Mouse (Mus musculus) mouse trophoblast stem cell (cell line): ENCODE measurements around the gene Itpa.
"Not testable (repeated sequence)": the region's sequence is repeated elsewhere in the genome, so short reads cannot be mapped to it uniquely, and the experiment has no call there.

Experiments used
- in situ Hi-C, 2 experiments: fragments of 300-500 bp; cut with MseI, MboI; formaldehyde crosslinking; loops; 2 replicates in 1 of 2; 3 replicates in 1 of 2; pipeline ENCODE4 v1.15.1; 2025

Gene Itpa

DNA sequence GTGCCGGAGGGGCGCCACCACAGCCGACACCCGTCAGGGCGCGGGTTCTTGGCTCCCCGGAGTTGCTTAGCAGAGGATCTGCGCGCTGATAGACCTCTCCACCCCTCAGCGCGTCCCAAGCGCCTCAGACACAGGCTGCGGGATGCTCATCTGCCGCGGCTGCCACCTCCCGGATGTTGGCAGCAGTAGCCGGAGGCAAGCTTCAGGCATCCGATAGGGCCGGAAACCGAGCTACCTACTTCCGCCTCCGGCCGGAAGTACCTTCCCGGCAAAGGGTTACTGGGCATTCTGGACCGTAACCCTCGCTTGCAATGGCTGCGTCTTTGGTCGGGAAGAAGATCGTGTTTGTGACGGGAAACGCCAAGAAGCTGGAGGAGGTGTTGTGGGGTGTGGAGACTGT is at the start of gene Itpa:
Itpa (plus strand) TSS at position 52 of the 400 bp plus-strand sequence.
- in situ Hi-C loops, result no loop called here

DNA sequence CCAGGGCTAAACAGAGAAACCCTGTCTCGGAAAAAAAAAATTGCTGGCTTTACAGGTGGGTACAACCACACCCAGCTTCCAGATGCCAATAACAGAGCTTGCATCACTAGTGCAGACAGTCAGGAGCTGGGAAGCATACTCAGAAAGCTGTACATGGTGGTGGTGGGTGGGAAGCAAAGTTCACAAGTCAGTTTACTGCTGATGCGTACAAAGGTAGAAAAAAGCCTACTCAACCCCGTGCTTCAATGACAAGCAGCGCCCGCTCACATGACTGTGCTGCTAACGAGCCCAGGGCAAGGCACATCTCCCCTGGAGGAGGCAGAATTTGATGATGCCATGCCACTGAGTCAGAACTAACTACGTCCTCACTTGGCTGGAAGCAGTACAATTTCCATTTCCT is 48.4 kb upstream of the Itpa start:
- in situ Hi-C loops, result no loop called here

DNA sequence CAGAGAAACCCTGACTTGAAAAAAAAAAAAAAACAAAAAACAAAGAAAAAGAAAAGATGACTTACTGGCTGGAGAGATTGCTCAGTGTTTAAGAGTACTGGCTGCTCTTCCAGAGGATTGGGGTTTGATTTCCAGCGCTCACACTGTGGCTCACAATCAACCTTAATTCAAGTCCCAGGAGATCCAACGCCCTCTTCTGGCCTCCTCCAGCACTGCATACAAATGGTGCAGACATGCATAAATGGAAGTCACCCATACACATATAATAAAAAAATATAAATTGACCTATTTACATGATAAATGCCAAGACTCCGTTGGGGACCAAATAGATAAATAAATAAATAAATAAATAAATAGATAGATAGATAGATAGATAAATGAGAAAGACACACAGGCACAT is 39.0 kb upstream of the Itpa start:
- in situ Hi-C loops, result no loop called here

DNA sequence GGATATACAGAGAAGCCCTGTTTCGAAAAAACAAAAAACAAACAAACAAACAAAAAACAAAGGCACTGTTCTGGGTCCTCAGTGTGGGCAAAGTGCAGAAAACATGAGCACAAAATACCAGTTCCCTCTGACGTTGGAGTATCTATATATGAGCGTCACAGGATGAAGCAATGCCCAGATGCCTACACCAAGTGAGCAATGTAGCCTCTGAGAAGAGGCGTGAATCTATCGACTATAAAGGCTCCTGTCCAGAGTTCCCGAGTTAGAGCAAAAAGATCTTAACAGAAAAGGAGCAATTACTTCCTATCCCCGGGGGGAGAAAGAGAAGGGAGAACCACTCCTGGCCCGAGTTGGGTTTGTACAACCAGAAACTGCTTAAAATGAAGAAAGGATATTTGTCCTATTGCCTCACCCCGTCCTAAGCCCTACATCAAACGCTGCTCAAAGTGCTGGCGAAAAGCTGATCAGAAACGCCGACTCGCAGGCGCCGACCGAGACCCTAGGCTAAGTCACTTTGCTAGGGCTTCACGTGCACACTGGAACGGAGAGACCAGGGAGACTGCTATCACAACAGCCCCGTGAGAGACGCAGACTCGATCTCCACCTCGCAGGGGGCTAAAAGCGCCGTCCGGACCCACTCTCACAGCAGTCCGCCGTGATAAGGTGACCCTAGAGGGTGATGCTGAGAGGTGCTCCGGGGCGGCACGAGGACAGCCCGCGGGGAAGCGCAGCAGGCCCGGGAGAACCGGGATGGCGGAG is 38.2 kb upstream of the Itpa start:
- in situ Hi-C loops, result no loop called here

DNA sequence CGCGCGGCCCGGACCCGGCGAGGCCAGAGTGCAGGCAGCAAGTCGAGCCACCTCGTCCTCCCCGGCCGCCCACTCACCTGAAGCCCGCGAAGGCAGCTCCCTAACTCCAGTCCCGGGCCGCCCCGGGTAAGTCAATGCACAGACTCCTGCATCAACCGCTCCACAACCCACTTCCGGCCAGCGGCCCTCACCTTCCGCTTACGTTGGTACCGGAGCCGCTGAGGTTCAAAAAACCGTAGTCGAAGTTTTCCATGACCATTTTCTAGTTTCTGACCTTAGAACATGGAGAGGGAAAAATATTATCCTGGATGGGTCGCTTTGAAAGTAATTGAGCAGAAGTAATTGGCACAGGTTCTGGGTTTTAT is 37.6 kb upstream of the Itpa start, which contains the start of the genes Fastkd5 and Ubox5:
Fastkd5 (minus strand) TSS at position 189 of the 365 bp plus-strand sequence.
Ubox5 (minus strand) TSS at position 200 of the 365 bp plus-strand sequence.
- in situ Hi-C loops, result no loop called here

DNA sequence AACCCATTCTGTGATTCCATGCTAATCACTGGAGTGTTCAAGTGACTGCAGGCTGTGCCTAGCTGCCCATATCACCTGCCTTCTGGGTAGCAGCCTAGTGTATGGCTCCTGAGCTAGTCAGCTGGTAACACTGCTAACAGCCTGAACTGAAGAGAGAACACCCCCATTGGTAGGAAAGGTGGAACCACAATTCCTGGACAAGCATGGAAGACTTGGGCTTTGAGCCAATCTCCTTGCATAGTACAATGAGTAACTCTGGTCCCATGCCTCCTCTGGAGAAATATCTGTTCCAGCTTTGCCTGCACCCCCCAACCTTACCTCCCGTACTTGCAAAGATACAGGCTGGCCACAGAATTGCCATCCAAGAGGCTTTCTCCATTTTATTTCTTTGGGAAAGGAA is 35.0 kb upstream of the Itpa start:
- in situ Hi-C loops, result no loop called here

DNA sequence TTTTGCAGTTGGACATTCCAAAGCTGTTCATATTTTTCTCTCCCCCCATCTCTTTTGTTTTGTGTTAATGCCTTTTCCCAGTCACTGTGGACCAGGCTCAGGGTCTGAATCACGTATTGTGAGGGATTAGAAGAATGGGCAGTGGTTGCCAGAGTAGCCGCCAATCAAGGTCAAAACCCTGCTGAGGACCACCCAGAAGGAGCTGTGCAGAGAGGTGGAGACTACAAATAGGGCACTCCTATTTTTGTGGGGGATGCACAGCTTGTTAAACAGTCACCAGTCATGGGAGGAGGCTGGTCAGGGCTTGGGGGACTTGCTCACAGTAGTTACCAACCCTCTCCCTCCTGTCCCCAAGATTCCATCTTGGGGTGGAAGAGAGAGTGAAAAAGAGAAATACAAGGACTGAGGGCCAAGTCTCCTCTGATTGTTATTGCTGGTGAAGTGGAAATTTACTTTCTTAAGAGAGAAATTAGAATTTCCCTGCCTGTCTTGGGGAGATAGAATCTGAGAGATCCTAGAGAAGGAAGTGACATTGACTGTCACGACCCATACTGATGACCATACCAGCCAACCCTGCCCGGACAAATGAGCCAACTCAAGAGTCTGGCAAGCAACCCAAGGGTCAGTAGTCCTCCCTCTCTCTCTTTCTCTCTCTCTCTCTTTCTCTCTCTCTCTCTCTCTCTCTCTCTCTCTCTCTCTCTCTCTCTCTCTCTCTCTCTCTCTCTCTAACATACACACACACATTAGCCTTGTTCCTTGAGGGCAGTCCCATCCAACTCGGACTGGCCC is 34.3 kb upstream of the Itpa start:
- in situ Hi-C loops, result no loop called here

DNA sequence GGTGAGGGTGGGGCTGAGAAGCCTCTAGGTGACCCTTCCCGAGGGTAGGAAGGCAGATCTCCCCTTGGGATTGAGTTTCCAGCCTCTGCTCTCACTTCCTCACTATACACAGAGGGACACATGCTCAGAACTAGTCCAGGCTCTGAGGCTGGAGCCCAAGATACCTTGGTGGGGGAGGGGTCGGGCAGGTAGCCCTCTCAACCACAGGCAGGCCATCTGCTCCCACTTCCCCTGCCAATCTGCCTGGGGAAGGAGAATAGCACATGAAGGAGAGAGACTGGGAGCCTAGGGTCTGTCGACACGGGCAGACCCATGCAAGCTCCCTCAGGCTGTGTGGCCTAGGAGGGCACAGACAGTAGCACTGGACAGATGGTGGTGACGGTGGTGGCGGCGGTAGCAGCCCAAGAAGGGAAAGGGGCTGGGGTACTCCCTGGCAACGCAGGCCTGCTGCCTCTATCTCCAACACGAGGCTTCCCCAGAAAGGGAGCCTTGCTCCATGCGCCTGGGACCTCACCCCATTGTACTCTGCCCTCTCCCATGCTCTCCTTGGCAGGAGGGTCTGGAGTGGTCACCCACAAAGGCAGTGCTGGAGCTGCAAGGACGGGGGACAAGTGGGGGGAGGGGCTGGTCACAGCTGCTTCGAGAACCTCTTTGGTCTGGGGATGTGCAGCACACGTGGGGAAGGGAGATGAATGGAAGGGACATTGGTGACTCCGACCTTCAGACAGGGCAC is 33.2 kb upstream of the Itpa start:
- in situ Hi-C loops, result no loop called here

DNA sequence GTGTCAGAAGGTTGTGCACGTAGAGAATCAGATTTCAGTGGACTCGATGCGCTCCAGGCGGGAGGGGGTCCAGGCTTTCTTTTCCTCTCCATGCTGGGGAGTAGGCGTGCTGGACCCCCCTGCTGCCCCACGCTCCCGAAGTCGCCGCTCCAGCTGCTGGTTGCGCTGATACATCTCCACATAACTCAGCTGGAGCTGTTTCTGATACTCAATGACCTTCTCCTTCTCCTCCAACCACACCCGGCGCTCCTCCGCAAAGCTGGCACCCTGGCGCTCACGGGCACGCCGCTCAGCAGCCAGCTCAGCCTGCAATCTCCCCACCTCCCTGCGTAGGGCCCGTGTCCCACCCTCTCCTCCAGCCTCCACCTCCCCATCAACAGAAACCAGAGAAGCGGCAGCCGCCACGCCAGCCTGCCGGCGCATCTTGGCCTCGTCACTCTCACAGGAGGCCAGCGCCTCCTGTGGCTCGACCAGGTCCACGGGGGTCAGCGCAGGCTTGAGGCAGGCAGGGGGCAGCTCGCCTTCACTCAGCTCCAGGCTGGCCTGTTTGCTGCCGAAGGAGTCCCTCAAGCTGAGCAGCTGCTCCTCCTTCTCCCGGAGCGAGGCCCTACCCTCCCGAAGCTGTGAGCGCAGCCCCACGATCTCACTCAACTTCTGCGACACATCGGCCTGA is 32.5 kb upstream of the Itpa start:
- in situ Hi-C loops, result no loop called here

DNA sequence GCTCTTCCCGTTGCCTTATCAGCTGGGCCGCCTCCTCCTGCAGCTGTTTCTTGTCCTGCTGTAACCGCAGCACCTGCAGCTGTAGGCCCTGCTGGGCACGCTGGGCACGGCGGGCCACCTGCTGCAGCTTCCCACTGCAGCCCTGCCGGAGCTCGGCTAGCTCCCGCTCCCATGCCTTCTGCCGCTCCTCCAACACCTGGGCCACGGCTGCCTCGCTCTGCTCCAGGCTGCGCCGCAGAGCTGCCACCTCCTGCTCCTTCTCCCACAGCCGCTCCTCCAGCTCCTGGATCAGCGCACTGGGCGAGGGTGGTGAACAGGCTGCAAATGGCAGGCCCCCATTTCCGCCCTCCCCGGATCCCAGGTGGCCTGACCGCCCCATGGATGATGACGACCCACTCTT is 31.6 kb upstream of the Itpa start:
- in situ Hi-C loops, result no loop called here

DNA sequence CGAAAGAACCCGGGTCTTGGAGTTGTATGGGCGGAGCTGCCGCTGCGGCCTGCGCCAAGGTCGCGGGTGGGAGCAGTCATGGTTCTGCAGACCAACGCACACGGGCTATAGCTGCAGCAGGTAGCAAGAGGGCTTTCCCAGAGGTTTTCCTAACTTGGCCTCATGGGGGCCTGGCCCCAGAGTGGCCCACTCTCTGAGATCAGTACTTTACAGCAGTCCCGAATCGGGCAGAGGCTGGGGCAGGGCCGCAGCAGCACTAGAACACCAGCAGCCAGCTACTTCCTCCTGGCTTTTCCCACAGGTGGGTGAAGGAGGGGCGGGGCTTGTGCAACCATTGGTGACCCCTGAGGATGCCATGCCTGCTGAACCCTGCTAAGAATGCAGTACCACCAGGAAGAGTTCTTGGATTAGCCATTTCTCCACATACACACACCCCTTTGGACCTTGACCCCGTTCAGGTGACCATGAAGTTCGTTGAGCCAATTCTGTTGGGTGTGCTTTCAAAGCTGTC is 29.3 kb upstream of the Itpa start:
- in situ Hi-C loops, result no loop called here

DNA sequence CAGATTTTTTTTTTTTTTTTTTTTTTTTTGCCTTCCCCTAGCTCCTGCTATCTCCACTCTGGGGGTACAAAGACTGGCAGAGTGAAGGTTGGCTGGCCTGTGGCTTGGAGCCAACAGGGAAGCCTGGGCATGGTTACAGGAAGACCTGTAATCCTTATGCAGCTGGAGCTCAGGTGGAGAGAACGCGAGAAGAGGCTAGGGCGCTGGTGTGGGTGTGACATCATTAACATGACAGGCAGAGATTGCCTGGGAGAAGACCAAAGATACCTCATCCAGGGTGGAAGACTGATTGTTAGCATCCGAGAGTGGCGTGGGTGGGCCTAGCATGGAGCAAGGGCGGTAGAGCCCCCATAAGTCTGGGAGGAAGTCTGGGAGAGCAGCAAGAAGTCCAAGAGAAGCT is 28.1 kb upstream of the Itpa start:
- in situ Hi-C loops, result no loop called here

DNA sequence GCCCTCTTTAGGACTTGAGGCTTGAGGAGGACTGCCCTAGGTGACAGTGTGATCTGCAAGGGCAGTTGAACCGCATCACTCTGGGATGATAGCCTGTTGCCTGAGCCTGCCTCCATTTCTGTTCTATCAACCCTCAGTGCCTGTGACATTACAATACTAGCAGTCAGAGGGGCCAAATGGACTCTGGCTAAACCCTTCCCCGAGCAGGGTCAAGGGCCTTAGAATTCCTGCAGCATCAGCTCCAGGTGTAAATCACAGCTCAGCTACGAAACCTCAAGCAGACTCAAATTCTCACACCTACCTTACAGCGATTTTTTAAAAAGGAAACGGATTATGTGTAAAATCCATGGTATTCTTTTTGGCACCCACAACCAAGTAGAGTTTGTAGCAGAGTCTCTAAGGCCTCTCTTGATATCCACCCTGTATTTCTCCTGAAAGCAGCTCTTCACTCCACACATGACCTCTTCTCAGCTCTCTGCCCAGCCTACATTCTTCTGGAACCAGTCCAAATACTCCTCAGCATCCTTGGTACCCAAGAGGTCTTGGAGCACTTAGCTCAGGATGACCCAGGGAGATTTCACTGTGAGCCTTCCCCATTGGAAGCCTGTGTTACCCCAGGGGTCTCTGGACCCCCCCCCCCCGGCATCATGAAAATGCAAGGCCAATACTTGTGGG is 25.9 kb upstream of the Itpa start:
- in situ Hi-C loops, result no loop called here

DNA sequence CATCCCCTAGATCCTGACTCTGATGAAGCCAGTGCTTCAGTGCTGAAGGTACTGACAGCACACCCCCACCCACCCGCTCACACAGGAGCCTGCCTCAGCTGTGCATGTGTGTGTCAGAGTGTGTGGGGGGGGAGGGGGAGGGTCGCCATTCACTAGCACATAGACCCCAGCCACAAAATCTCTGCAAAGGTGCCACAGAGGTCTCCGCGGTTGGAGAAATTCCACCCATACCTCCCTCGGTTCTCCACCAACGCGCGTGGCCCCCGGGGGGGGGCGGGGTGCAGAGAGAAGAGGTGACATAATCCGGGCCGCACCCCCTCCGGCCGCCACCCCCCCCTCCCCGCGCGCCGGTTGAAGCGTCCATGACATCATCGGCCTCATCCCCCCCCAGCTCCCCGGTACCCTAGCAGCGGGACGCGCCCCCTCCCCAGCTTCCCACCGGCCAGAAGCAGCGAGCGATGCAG is 25.2 kb upstream of the Itpa start:
- in situ Hi-C loops, result no loop called here

DNA sequence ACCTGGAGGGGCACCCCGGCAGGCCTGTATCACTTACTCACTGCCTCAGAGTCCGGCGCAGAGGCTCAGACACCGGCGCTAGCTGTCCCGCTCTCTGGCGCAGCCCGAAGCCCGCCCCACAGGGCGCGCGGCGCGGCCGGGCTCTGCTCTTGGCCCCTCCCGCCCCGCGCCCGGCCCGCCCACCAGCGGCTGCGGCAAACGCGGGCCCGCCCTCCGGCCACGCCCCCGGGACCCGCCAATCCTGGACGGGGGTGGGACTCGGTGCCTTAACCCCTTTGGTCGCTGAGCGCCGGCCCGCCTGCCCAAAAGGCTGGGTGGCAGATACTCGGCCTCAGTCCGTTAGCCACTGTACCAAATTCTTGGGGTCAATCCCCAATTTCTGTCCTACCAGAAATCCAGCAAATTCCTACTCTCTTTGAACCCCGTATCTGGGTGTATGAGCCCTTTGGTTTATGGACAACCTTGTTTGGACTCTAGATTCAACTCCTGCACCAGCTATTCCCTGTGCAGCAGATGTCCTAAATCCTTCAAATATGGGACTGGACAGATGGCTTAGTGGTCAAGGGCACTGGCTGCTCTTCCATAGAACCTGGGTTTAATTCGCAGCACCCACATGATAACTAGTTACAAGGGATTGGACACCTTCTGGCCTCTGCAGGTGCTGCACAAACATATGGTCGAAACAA is 24.6 kb upstream of the Itpa start, which contains the start of gene Lzts3:
Lzts3 (minus strand) TSS at position 120 of the 686 bp plus-strand sequence.
- in situ Hi-C loops, result no loop called here

DNA sequence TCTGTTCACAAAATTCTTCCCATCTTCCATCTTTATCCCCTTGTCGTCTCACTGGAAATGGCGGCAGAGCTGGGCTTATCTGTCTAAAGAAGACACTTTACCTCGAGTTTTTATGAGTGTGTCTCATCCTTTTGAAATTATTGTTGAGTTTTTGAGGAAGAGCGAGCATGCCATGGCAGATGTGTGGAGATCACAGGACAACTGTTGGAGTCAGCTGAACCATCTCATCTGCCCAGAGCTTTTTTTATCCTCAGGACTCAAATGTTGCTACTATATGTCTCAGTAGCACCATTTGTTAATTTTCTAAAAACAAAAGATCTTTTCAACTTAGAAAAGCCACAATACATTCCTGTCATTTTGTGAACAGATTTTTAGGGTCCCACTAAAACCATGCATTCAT is 22.2 kb upstream of the Itpa start:
- in situ Hi-C loops, result no loop called here

DNA sequence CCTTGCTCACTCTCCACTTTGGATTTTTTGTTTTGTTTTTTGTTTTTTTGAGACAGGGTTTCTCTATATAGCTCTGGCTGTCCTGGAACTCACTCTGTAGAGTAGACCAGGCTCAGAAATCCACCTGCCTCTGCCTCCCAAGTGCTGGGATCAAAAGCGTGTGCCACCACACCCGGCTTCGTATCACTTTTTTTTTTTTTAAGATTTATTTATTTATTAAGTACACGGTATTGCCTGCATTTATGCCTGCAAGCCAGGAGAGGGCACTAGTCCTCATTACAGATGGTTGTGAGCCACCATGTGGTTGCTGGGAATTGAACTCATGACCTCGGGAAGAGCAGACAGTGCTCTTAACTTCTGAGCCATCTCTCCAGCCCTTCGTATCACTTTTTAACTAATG is 18.4 kb upstream of the Itpa start:
- in situ Hi-C loops, result not testable (repeated sequence)

DNA sequence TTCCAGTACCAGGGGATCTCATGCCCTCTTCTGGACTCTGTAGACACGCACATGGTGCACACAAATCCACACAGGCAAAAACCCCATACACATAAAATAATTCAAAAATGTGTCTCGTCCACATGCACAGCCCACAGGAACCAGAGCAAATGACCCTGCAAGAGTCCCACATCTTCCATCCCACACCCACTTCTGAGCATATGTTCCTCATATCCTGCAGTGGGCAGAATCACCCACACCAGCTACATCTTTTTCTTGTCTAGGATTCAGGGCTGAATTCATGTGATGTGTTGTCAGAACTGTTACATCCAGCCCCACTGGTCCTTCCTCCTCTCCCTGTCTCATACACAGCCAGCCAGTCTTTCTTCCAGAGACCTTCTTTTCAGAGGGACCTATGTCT is 14.1 kb upstream of the Itpa start:
- in situ Hi-C loops, result no loop called here

DNA sequence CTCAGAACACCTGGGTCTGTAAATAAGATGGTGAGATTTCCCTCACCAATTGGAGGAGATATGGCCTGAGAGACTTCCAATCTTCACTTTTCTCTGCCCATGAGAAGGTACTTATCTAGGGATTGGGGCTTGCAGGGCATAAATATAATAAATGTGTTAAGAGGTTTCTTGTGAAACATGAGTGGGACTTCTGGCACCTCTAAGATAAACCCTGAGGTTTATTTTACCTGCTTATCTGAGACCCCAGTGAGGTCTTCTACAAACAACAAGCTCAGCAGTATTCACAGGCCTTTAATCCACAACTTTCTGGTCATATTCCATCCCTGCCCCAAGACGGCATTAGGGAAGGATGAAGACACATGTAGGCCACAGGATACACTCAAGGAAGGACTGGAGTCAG is 13.7 kb upstream of the Itpa start:
- in situ Hi-C loops, result no loop called here

DNA sequence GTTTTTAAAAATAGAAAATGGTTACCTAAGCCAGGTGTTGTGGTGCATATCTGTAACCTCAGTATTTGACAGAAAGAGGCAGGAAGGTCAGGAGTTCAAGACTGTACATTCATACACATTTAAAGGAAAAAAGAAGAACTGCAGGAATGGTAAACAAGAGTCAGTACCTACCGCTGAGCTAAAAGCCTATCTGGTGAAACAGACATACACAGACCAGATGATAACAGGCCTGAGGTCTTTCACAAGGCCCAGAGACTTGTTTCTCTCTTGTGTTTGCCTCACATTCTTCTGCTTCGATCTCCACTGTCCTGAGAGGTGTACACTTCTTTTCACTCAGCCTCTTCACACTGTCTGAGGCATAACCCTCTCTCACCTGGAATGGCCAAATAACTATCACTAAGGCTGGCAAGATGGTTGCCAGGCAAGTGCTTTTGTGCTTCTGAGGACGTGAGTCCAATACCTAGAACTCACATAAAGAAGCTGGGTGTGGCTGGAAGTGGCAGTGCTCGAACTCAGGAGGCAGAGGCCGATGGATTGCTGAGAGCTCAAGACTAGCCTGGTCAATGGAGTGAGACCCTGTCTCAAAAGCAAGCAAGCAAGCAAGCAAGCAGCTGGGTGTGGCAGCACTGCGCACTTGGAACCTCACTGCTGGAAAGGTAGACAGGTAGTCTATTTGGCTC is 11.6 kb upstream of the Itpa start:
- in situ Hi-C loops, result no loop called here
